Comparison of ENCODE assay signal across 8 mouse cellular contexts in the genomic region with DNA sequence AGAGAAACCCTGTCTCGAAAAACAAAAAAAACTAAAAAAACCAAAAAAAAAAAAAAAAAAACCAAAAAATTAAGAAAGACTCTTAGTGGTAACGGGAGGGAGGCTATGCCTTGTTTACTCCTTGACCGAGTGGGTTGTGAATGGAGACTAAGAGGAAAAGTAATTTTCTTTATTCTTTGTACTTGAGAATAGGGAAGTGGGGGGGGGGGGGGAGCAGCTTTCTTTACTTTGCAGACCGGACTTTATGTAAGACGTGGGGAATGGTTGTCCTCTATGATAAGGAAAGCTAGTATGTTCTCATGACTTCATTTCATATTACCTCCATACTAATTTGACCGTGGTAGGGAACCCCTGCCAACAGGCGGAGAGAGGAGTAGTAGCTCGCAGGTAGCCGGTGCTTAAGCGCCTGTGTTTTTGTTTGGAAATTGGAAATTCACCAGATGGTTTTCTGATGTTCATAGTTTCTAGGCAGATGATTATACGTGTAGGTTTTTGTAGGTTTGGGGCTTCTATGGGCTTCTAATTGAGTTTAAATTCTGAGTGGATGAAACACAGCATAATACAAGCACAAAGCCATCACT. TPM values are rescaled to one million over a fixed set of nuclear protein-coding genes. Genes with fewer than 3 reads are reported as not detected.
A peak's percentile ranks its signal among the peaks of the same experiment; 100 is the strongest.
DNase-seq lines count a peak whose midpoint lies in the region; ATAC-seq and TF ChIP-seq lines count a peak whose summit lies in the region.

No protein-coding gene starts in this region.

- H3K27ac ChIP-seq in heart, embryonic 16.5 days (ENCODE audit: low read length): peak overlapping the region; percentile 10
- no peak overlapping the region for H3K27ac ChIP-seq in brown adipose tissue, adult 24 weeks (replicated peaks; ENCODE audit: low read depth, low read length)
- no peak overlapping the region for H3K27ac ChIP-seq in hindbrain, postnatal 0 days
- no peak overlapping the region for H3K27ac ChIP-seq in midbrain, embryonic 14.5 days (replicated peaks; ENCODE audit: low read depth, low read length)

- ATAC-seq in heart, embryonic 16.5 days (replicated peaks; ENCODE audit: extremely low read depth, insufficient read depth, low FRiP score): no peak
- no peak for ATAC-seq in hindbrain, postnatal 0 days
- no peak for ATAC-seq in midbrain, embryonic 14.5 days (ENCODE audit: low FRiP score, low TSS enrichment)

- peaks cover 10% of the 10 kb centered on the region for H3K9me3 ChIP-seq in heart, embryonic 16.5 days (replicated peaks; ENCODE audit: control insufficient read depth, low read length)
- H3K9me3 ChIP-seq in hindbrain, postnatal 0 days (ENCODE audit: low read length): no peaks in the 10 kb centered on the region
- H3K9me3 ChIP-seq in midbrain, embryonic 14.5 days (ENCODE audit: control insufficient read depth, low read length): no peaks in the 10 kb centered on the region

- peak overlapping the region; percentile 98 for H3K4me3 ChIP-seq in heart, embryonic 16.5 days (ENCODE audit: low read length)
- H3K4me3 ChIP-seq in brown adipose tissue, adult 24 weeks (ENCODE audit: insufficient read depth, low read depth, low read length): peak overlapping the region; percentile 41
- peak overlapping the region; percentile 96 for H3K4me3 ChIP-seq in hindbrain, postnatal 0 days (ENCODE audit: low read length)
- H3K4me3 ChIP-seq in midbrain, embryonic 14.5 days (replicated peaks; ENCODE audit: low read depth, low read length): peak overlapping the region; percentile 91

- H3K4me1 ChIP-seq in heart, embryonic 16.5 days (ENCODE audit: control insufficient read depth, insufficient read depth, low read length): peaks cover 40% of the 10 kb centered on the region
- peaks cover 11% of the 10 kb centered on the region for H3K4me1 ChIP-seq in brown adipose tissue, adult 24 weeks (ENCODE audit: control insufficient read depth, insufficient read depth, insufficient read length, low read length)
- peaks cover 12% of the 10 kb centered on the region for H3K4me1 ChIP-seq in hindbrain, postnatal 0 days (ENCODE audit: insufficient read depth, low read length)
- peaks cover 28% of the 10 kb centered on the region for H3K4me1 ChIP-seq in midbrain, embryonic 14.5 days (ENCODE audit: control insufficient read depth, insufficient read depth, low read length)

- H3K27me3 ChIP-seq in heart, embryonic 16.5 days (ENCODE audit: control insufficient read depth, insufficient read depth, low read length): no peaks in the 10 kb centered on the region
- no peaks in the 10 kb centered on the region for H3K27me3 ChIP-seq in hindbrain, postnatal 0 days (ENCODE audit: insufficient read depth, low read length)
- no peaks in the 10 kb centered on the region for H3K27me3 ChIP-seq in midbrain, embryonic 14.5 days (ENCODE audit: control insufficient read depth, insufficient read depth, low read length)

- no peak for DNase-seq in heart, postnatal 10 days
- no peak for DNase-seq in hindbrain, postnatal 0 days (ENCODE audit: low spot score)
- DNase-seq in midbrain, embryonic 14.5 days: no peak
- DNase-seq in MN1 (ENCODE audit: low spot score): no peak
- DNase-seq in thymus, postnatal 0 days (ENCODE audit: low spot score): no peak
- DNase-seq in adrenal gland, adult (ENCODE audit: inconsistent age in 2 of 2, low spot score in 1 of 2): no peak

- intact Hi-C loops in heart, postnatal 10 days (cut with DNase I): no loop called here

- WGBS in heart, embryonic 16.5 days: 23% methylated on average over 11 of the region's 11 CpGs
- 28% methylated on average over 11 of the region's 11 CpGs for WGBS in hindbrain, postnatal 0 days
- WGBS in midbrain, embryonic 14.5 days: 56% methylated on average over 11 of the region's 11 CpGs

- peak overlapping the region; percentile 100 for H3K9ac ChIP-seq in heart, embryonic 16.5 days (ENCODE audit: low read length)
- peak overlapping the region; percentile 100; the same call in 1 of the 2 replicates for H3K9ac ChIP-seq in hindbrain, postnatal 0 days (replicated peaks; ENCODE audit: low read length)
- peak overlapping the region; percentile 100; the same call in 1 of the 2 replicates for H3K9ac ChIP-seq in midbrain, embryonic 14.5 days (replicated peaks; ENCODE audit: low read length)

- H3K36me3 ChIP-seq in heart, embryonic 16.5 days (ENCODE audit: control insufficient read depth, insufficient read depth): no peaks in the 10 kb centered on the region
- no peaks in the 10 kb centered on the region for H3K36me3 ChIP-seq in hindbrain, postnatal 0 days (ENCODE audit: insufficient read depth, low read length)
- H3K36me3 ChIP-seq in midbrain, embryonic 14.5 days (ENCODE audit: control insufficient read depth, insufficient read depth, low read length): no peaks in the 10 kb centered on the region

- no peak for TF ChIP-seq CTCF in hindbrain, postnatal 0 days (IDR thresholded peaks at IDR 0.05; ENCODE audit: low read depth)

- H3K4me2 ChIP-seq in heart, embryonic 16.5 days (ENCODE audit: low read depth, low read length): peak overlapping the region; percentile 65
- peak overlapping the region; percentile 63 for H3K4me2 ChIP-seq in hindbrain, postnatal 0 days (ENCODE audit: low read depth, low read length)
- H3K4me2 ChIP-seq in midbrain, embryonic 14.5 days (ENCODE audit: low read length): peak overlapping the region; percentile 64

RNA-seq across cellular contexts. Expression of a gene that starts 2.1 kb away (rescaled TPM):
- 30.4 and 32.0 TPM in 2 replicates for polyA plus RNA-seq in heart, embryonic 16.5 days (2015; fragmentation: Nextera tagmentation; extraction: Ambion mirVana)
- total RNA-seq in heart, postnatal 10 days (2021): 10 to 100 TPM; 87.9 to 91.3 TPM
- polyA plus RNA-seq in brown adipose tissue, adult 24 weeks (2012; ENCODE audit: insufficient read depth, insufficient read length, missing spikeins): 38.4 and 47.2 TPM in 2 replicates
- total RNA-seq in hindbrain, postnatal 0 days (2014; rRNA removed): 47.9 and 56.3 TPM in 2 replicates
- 42.0 and 42.5 TPM in 2 replicates for polyA plus RNA-seq in hindbrain, postnatal 0 days (2015; fragmentation: Nextera tagmentation; extraction: Ambion mirVana)
- 64.4 and 73.4 TPM in 2 replicates for polyA plus RNA-seq in midbrain, embryonic 14.5 days (2014; fragmentation: Nextera tagmentation; extraction: Ambion mirVana)
- polyA plus RNA-seq in thymus, postnatal 0 days (2015; fragmentation: Nextera tagmentation; extraction: Ambion mirVana): 49.9 and 61.3 TPM in 2 replicates

RNA-seq across cellular contexts. Expression of a gene that starts 56.2 kb away (rescaled TPM):
- 32.1 and 37.9 TPM in 2 replicates for polyA plus RNA-seq in heart, embryonic 16.5 days (2015; fragmentation: Nextera tagmentation; extraction: Ambion mirVana)
- 100 to 1,000 TPM; 129 to 143 TPM for total RNA-seq in heart, postnatal 10 days (2021)
- 3.7 and 6.7 TPM in 2 replicates for polyA plus RNA-seq in brown adipose tissue, adult 24 weeks (2012; ENCODE audit: insufficient read depth, insufficient read length, missing spikeins)
- total RNA-seq in hindbrain, postnatal 0 days (2014; rRNA removed): 1.4 and 2.6 TPM in 2 replicates
- 2.5 and 3.7 TPM in 2 replicates for polyA plus RNA-seq in hindbrain, postnatal 0 days (2015; fragmentation: Nextera tagmentation; extraction: Ambion mirVana)
- polyA plus RNA-seq in midbrain, embryonic 14.5 days (2014; fragmentation: Nextera tagmentation; extraction: Ambion mirVana): 2.3 and 4.2 TPM in 2 replicates
- polyA plus RNA-seq in thymus, postnatal 0 days (2015; fragmentation: Nextera tagmentation; extraction: Ambion mirVana): 1.1 and 1.6 TPM in 2 replicates

Comparison
In these comparisons a context has a peak if more than half of its experiments do, and no peak if none do; other contexts are left out.
1. H3K4me3 ChIP-seq: peak in every context shown above with its lines; median percentile 98 in heart, embryonic 16.5 days; 96 in hindbrain, postnatal 0 days; 91 in midbrain, embryonic 14.5 days; 41 in brown adipose tissue, adult 24 weeks.